Mouse (Mus musculus) spleen, postnatal 4 days (tissue): ENCODE results near the gene Man2a1.

Experiments
- DNase-seq, 2 experiments: peaks; one replicate each; pipeline ENCODE4 v3.0.0; 2022; ENCODE audit warnings: low spot score in 2 of 2

Gene Man2a1

GRCm38 (mm10) chr17:64698516-64698915, 98.0 kb downstream of the Man2a1 start:
- no peak for DNase-seq

GRCm38 (mm10) chr17:64703649-64704230, 103.2 kb downstream of the Man2a1 start:
- no peak for DNase-seq

DNA sequence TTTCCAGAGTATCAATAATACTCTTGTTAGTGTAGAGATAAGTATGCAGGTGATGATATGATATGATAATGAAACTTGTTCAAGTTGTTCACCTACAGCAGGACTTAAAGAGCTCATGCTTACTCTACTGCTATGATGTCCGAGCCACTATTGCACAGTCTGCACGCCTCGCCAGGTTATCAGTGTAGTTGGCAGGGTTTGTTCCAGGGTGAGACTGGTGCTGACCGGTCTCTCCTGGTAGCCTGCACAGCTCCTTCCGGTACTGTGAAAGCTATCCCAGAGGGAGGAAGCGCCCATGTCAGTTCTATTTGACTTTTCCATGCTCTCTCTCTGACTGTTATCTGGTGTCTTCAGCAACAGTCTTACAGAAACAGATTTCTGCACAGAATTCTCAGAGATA, 107.0 kb downstream of the Man2a1 start:
- no peak for DNase-seq

GRCm38 (mm10) chr17:64716318-64716717, 115.8 kb downstream of the Man2a1 start:
- no peak for DNase-seq

GRCm38 (mm10) chr17:64719760-64720159, 119.2 kb downstream of the Man2a1 start:
- DNase-seq = no peak

GRCm38 (mm10) chr17:64721112-64721511, 120.6 kb downstream of the Man2a1 start:
- no peak for DNase-seq

- DNase-seq = no peak
These were observed 122.6 kb downstream of the Man2a1 start for GRCm38 (mm10) chr17:64723162-64723561.

DNA sequence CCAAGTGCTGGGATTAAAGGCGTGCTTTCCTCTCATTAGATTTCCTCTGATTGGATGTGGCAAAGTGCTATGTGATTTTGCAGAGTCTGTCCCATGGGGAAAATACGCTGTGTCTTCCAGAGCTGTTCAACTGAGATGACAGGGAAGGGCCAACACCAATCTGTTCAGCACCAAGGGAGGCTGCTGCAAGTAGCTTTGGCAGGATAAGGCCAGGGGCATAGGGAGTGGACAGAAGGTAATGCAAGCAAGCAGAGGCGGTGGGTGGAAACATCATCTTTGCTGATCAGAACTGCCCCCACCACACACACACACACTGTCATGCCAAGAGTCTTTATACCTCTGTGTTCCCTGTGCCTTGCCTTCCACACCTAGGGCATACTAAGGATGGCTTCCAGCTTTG, 124.7 kb downstream of the Man2a1 start:
- DNase-seq = no peak

DNA sequence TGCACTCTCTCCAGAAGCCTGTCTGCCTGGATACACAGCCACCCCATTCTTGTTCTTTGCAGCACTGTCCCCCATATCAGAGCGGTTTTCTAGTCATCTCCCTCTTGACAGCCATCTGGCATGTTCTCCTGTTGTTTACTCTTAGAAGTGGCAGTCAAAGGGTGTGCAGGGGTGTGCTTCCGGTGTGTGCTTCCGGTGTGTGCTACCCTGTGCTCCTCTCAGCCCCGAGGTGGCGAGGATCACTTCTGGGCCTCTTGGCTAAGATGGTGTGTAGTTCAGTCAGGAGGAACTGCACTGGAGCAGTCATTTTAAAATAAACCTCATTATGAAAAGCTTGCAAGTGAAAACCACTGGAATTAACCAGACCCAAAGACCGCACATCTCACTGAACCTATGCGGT, 125.5 kb downstream of the Man2a1 start:
- DNase-seq = no peak

GRCm38 (mm10) chr17:64735492-64735891, 135.0 kb downstream of the Man2a1 start:
- DNase-seq = no peak

- no peak for DNase-seq
These were observed 137.4 kb downstream of the Man2a1 start for GRCm38 (mm10) chr17:64737918-64738317.

- no peak for DNase-seq
These were observed 138.6 kb downstream of the Man2a1 start for GRCm38 (mm10) chr17:64739129-64739528.

GRCm38 (mm10) chr17:64742715-64743605, 142.4 kb downstream of the Man2a1 start:
- DNase-seq = no peak

GRCm38 (mm10) chr17:64743606-64744300, 143.2 kb downstream of the Man2a1 start:
- no peak for DNase-seq

GRCm38 (mm10) chr17:64746637-64747225, 146.2 kb downstream of the Man2a1 start:
- DNase-seq = no peak

DNA sequence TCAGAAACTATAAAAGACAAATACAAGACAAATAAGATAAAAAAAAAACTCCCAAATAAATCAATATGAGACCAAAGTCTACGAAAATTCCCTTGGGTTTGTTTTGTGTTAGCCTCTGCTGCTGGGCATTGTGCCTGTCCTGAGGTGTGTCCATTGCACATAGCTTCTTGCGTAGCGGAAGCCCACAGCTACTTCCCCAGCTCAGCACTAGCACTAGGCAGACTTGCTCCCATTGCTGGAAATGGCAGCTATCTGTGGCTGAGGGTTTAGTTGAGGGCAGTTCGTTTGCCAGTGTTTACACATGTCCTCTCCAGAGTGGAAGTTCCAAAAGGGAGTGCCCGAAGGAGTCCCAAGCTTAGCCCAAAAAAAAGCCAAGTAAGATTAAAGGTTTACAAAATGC, 146.9 kb downstream of the Man2a1 start:
- no peak for DNase-seq

- DNase-seq = no peak
These were observed 147.6 kb downstream of the Man2a1 start for GRCm38 (mm10) chr17:64748131-64748530.

DNA sequence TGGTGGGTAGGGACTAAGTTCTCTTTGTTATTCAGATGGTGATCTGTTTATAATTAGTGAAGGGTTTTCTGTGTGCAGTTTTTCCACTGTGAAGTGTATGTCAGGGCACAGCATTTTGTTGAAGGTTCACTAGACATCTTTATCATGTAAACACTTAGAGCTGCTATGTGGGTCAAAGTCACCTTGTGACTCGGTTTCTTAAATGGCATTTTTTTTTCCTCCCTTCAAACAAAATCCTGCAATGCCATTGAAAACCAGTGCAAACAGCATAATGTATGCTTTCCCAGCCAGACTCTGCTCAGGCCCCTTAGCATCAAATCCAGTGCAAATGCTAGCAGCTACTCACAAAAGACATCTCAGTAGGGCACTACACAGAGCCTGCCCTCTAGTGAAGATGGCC, 148.6 kb downstream of the Man2a1 start:
- no peak for DNase-seq

- no peak for DNase-seq
These were observed 150.7 kb downstream of the Man2a1 start for GRCm38 (mm10) chr17:64751249-64751648.

DNA sequence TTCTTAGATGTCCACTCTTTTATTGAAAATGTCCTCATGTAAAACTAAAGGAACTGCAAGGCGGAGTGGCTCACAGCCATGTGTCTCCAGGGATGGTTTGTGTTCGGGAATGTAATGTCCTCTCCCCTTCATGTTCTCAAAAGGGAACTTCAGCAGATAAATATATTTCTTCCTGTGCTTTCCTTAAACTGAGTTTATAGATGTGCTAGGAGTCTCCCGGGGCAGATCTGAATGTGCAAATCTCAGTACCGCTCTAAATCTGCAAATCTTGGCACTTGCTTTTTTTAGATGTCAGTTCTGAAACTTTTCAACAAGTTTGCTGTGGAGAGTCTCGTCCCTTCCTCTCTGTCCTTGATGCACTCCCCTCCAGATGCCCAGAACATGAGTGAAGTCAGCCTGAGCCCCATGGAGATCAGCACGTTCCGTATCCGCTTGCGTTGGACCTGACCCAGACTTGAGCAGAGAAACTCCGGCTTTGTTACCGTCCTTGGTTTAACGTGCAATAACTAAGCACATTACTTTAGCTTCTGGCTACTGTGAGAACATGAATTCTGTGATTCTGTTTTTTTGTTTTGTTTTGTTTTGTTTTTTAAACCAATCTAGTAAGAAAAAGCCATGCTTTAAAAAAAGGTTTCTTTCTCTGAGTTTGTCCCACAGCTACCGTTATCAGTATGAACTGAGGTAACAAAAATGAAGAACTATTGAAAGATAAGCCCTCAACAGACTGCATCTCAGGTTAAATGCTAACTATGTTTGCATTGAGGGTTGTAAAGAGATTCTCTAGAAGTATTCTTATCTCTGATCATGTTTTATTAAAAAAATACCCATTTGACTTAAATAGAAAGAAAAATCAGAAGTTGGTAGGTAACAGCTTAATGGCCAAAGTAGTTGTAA, 151.8 kb downstream of the Man2a1 start:
- DNase-seq = no peak

GRCm38 (mm10) chr17:64753507-64753906, 153.0 kb downstream of the Man2a1 start:
- DNase-seq = no peak
